Mouse (Mus musculus) gastrocnemius, postnatal 14 days (tissue): ENCODE measurements around the gene Slc5a3. TPM values are rescaled to one million over a fixed set of nuclear protein-coding genes. Genes with fewer than 3 reads are reported as not detected.
A peak's percentile ranks its signal among the peaks of the same experiment; 100 is the strongest.

Experiments used
- DNase-seq: peaks from one replicate; pipeline ENCODE4 v3.0.0; 2021; ENCODE audit warnings: mixed read lengths
- intact Hi-C: fragments of 180-260 bp; cut with DNase I; formaldehyde crosslinking; loops from one replicate; pipeline ENCODE4 v1.15.1; 2025; ENCODE audit warnings: low total_unique reads
- long read RNA-seq, 2 experiments: library from polyadenylated mRNA; stranded (forward); transcript quantifications; one replicate each; pipeline ENCODE4 v2.0.0; 2021
- total RNA-seq, 2 experiments: library from RNA; stranded (reverse); gene quantifications; 2 replicates each; pipeline ENCODE4 v1.2.3; 2021

Slc5a3 gene
- 1 to 10 TPM; 3.3 TPM for total RNA-seq
- long read RNA-seq, experiment 1: 0 reads
- long read RNA-seq, experiment 2: 0 reads

- DNase-seq: peak; percentile 86
- intact Hi-C loops: loop anchor here (10.0 kb wide), 1 partner anchor 227 kb away; no protein-coding TSS in a partner anchor
Observed at GRCm38 (mm10) chr16:92057852-92058643, at the start of gene Slc5a3, which contains the start of the genes Mrps6 and Gm49711. Gene Slc5a3 (plus strand): TSS chr16:92058322. Gene Mrps6 (plus strand): TSS chr16:92058270. Gene Gm49711 (plus strand): TSS chr16:92058316.

- intact Hi-C loops: no loop called here
- DNase-seq: no peak
Observed at GRCm38 (mm10) chr16:92009586-92009985, 48.5 kb upstream of the Slc5a3 start.

GRCm38 (mm10) chr16:92016792-92017191 lies 41.3 kb upstream of the Slc5a3 start:
- intact Hi-C loops: no loop called here
- DNase-seq: no peak

GRCm38 (mm10) chr16:92019141-92020118 lies 38.7 kb upstream of the Slc5a3 start:
- peak; percentile 27 for DNase-seq
- intact Hi-C loops: no loop called here

GRCm38 (mm10) chr16:92021656-92022400 lies 36.3 kb upstream of the Slc5a3 start:
- no peak for DNase-seq
- intact Hi-C loops: no loop called here

GRCm38 (mm10) chr16:92022494-92023283 lies 35.4 kb upstream of the Slc5a3 start:
- DNase-seq: no peak
- intact Hi-C loops: no loop called here

GRCm38 (mm10) chr16:92033286-92033685 lies 24.8 kb upstream of the Slc5a3 start:
- DNase-seq: no peak
- intact Hi-C loops: no loop called here

GRCm38 (mm10) chr16:92034676-92035075 lies 23.4 kb upstream of the Slc5a3 start:
- intact Hi-C loops: no loop called here

GRCm38 (mm10) chr16:92036701-92037100 lies 21.4 kb upstream of the Slc5a3 start:
- intact Hi-C loops: no loop called here
- no peak for DNase-seq

More at GRCm38 (mm10) chr16:92034676-92035075, 23.4 kb upstream of the Slc5a3 start:
- no peak for DNase-seq

GRCm38 (mm10) chr16:92037891-92038607 lies 20.1 kb upstream of the Slc5a3 start:
- DNase-seq: no peak
- intact Hi-C loops: no loop called here

- intact Hi-C loops: no loop called here
- no peak for DNase-seq
Observed at GRCm38 (mm10) chr16:92039421-92039820, 18.7 kb upstream of the Slc5a3 start.

GRCm38 (mm10) chr16:92039966-92040365 lies 18.2 kb upstream of the Slc5a3 start:
- intact Hi-C loops: no loop called here
- DNase-seq: no peak

GRCm38 (mm10) chr16:92051777-92052310 lies 6.3 kb upstream of the Slc5a3 start:
- no peak for DNase-seq
- intact Hi-C loops: loop anchor here (10.0 kb wide), 1 partner anchor 233 kb away; no protein-coding TSS in a partner anchor

GRCm38 (mm10) chr16:92052569-92052968 lies 5.6 kb upstream of the Slc5a3 start:
- intact Hi-C loops: loop anchor here (10.0 kb wide), 1 partner anchor 232 kb away; no protein-coding TSS in a partner anchor
- no peak for DNase-seq

GRCm38 (mm10) chr16:92056711-92057110 lies 1.4 kb upstream of the Slc5a3 start:
- DNase-seq: no peak
- intact Hi-C loops: loop anchor here (10.0 kb wide), 1 partner anchor 228 kb away; no protein-coding TSS in a partner anchor

- DNase-seq: no peak
- intact Hi-C loops: loop anchor here (10.0 kb wide), 1 partner anchor 227 kb away; no protein-coding TSS in a partner anchor
Observed at GRCm38 (mm10) chr16:92057456-92057851, 668 bp upstream of the Slc5a3 start.
